Mouse (Mus musculus) midbrain, postnatal 0 days (tissue): ENCODE data around the gene Rnf13. TPM values are rescaled to one million over a fixed set of nuclear protein-coding genes. Genes with fewer than 3 reads are reported as not detected.

Source experiments
- ATAC-seq: fragments of 200-750 bp; cut with Nextera tagmentation; 2 replicates; pipeline ENCODE4 v1.8.0; 2017; ENCODE audit warnings: moderate number of reproducible peaks, mild to moderate bottlenecking, moderate TSS enrichment, moderate library complexity; ENCODE audit not compliant: low FRiP score
- DNase-seq: peaks from one replicate; pipeline ENCODE4 v3.0.0-alpha.2; 2015; ENCODE audit warnings: low spot score
- H3K27ac ChIP-seq: fragments of 300-500 bp; sonication (generic); 2 replicates; pipeline ENCODE4 v1.5.1; 2014; ENCODE audit warnings: low read depth, mild to moderate bottlenecking, low read length, mixed read lengths
- H3K27me3 ChIP-seq: fragments of 300-500 bp; sonication (generic); 2 replicates; pipeline ENCODE4 v1.6.1; 2014; ENCODE audit warnings: low read length, control low read depth, mixed read lengths; ENCODE audit not compliant: insufficient read depth
- H3K36me3 ChIP-seq: fragments of 300-500 bp; sonication (generic); 2 replicates; pipeline ENCODE4 v1.6.1; 2014; ENCODE audit warnings: low read length, control low read depth, mixed read lengths; ENCODE audit not compliant: insufficient read depth
- H3K4me1 ChIP-seq: fragments of 300-500 bp; sonication (generic); 2 replicates; pipeline ENCODE4 v1.6.1; 2014; ENCODE audit warnings: mild to moderate bottlenecking, control low read depth, antibody characterized with exemption, low read length, mixed read lengths; ENCODE audit not compliant: insufficient read depth
- H3K4me2 ChIP-seq: fragments of 300-500 bp; sonication (generic); 2 replicates; pipeline ENCODE4 v1.6.1; 2014; ENCODE audit warnings: low read depth, mild to moderate bottlenecking, low read length, mixed read lengths; ENCODE audit not compliant: poor library complexity, severe bottlenecking
- H3K4me3 ChIP-seq: fragments of 300-500 bp; sonication (generic); 2 replicates; pipeline ENCODE4 v1.5.1; 2014; ENCODE audit warnings: low read depth, mild to moderate bottlenecking, low read length, moderate library complexity
- H3K9ac ChIP-seq: fragments of 300-500 bp; sonication (generic); replicated peaks from 2 replicates; pipeline ENCODE4 v1.6.1; 2014; ENCODE audit warnings: mild to moderate bottlenecking, low read length, moderate library complexity, mixed read lengths; ENCODE audit not compliant: poor library complexity, severe bottlenecking
- H3K9me3 ChIP-seq: fragments of 300-500 bp; sonication (generic); 2 replicates; pipeline ENCODE4 v1.6.1; 2016; ENCODE audit warnings: low read length, control low read depth
- CTCF ChIP-seq: IDR thresholded peaks from 2 replicates; pipeline ENCODE4 v1.5.1; 2016; ENCODE audit warnings: antibody characterized with exemption, mild to moderate bottlenecking
- WGBS: fragments of 180-500 bp; shearing (Covaris S2); extraction: QIAGEN DNeasy Blood & Tissue Kit; methylation state at CpG from one replicate; pipeline ENCODE4 v1.1.7; 2014; 5-methylcytosine and 5-hydroxymethylcytosine counted together
- polyA plus RNA-seq: library from polyadenylated mRNA; unstranded; fragments of >200 nt; fragmentation: Nextera tagmentation; extraction: Ambion mirVana; gene quantifications from 2 replicates; pipeline ENCODE4 v1.2.1, GENCODE M21; 2015
- total RNA-seq: library from RNA; depleted of rRNA; stranded (reverse); fragments of >200 nt; gene quantifications from 2 replicates; pipeline ENCODE4 v1.2.3, GENCODE M21; 2014

Rnf13 gene
- total and polyA plus RNA-seq, 2 experiments from 2014 or later, result 56.2 to 88.2 TPM

GRCm38 (mm10) chr3:57836911-57837310, 101.0 kb downstream of the Rnf13 start:
- no peak for TF ChIP-seq CTCF
- 93% methylated on average over 4 of the region's 4 CpGs for WGBS
- Histone ChIP-seq H3K4me1 (no peaks in the 10 kb centered on the region), H3K4me2 (no peak overlapping the region), H3K27me3 (no peaks in the 10 kb centered on the region), H3K9ac (no peak overlapping the region), H3K9me3 (no peaks in the 10 kb centered on the region), H3K4me3 (no peak overlapping the region), H3K36me3 (peaks cover 2% of the 10 kb centered on the region; the same call in 1 of the 2 replicates), H3K27ac (no peak overlapping the region)
- DNase-seq, result no peak
- ATAC-seq, result no peak

- Histone ChIP-seq H3K4me3 (no peak overlapping the region), H3K36me3 (peaks cover 9% of the 10 kb centered on the region)
- TF ChIP-seq CTCF, result peak; percentile 79
Measured at GRCm38 (mm10) chr3:57843775-57844174, 107.9 kb downstream of the Rnf13 start.

GRCm38 (mm10) chr3:57845786-57846661, 110.2 kb downstream of the Rnf13 start:
- peak overlapping the region; percentile 51 for H3K4me2 ChIP-seq
- DNase-seq (peak; percentile 76), ATAC-seq (no peak)
- H3K4me3 ChIP-seq, result peak overlapping the region; percentile 100
- H3K9ac ChIP-seq, result peak overlapping the region; percentile 100
- no peaks in the 10 kb centered on the region for H3K27me3 ChIP-seq
- peak; percentile 51 for TF ChIP-seq CTCF
- peaks cover 9% of the 10 kb centered on the region for H3K36me3 ChIP-seq
- WGBS, result 3% methylated on average over 11 of the region's 11 CpGs
- H3K27ac ChIP-seq, result peak overlapping the region; percentile 100
- H3K4me1 ChIP-seq, result 0 out of 2 replicates have a peak, but pooled peaks cover 5% of the 10 kb centered on the region
- no peaks in the 10 kb centered on the region for H3K9me3 ChIP-seq

More at GRCm38 (mm10) chr3:57843775-57844174, 107.9 kb downstream of the Rnf13 start:
- DNase-seq (peak; percentile 78), ATAC-seq (no peak)
- Histone ChIP-seq H3K9me3 (no peaks in the 10 kb centered on the region), H3K27ac (no peak overlapping the region), H3K27me3 (no peaks in the 10 kb centered on the region), H3K4me2 (no peak overlapping the region), H3K4me1 (0 out of 2 replicates have a peak, but pooled peaks cover 5% of the 10 kb centered on the region), H3K9ac (no peak overlapping the region)

- 0 out of 2 replicates have a peak, but pooled peaks cover 5% of the 10 kb centered on the region for H3K4me1 ChIP-seq
- H3K27me3 ChIP-seq, result no peaks in the 10 kb centered on the region
- no peaks in the 10 kb centered on the region for H3K9me3 ChIP-seq
- peak overlapping the region; percentile 100 for H3K4me3 ChIP-seq
- H3K27ac ChIP-seq, result peak overlapping the region; percentile 100
- ATAC-seq (no peak), DNase-seq (peak; percentile 73)
- whole genome bisulfite sequencing, result 0% methylated on average over 9 of the region's 9 CpGs
- TF ChIP-seq CTCF, result no peak
- peak overlapping the region; percentile 51 for H3K4me2 ChIP-seq
- peak overlapping the region; percentile 100 for H3K9ac ChIP-seq
- peaks cover 9% of the 10 kb centered on the region for H3K36me3 ChIP-seq
Measured at GRCm38 (mm10) chr3:57846662-57846911, 110.7 kb downstream of the Rnf13 start.

- Histone ChIP-seq H3K27me3 (no peaks in the 10 kb centered on the region), H3K9ac (peak overlapping the region; percentile 100), H3K4me1 (0 out of 2 replicates have a peak, but pooled peaks cover 5% of the 10 kb centered on the region), H3K4me2 (peak overlapping the region; percentile 51), H3K36me3 (peaks cover 8% of the 10 kb centered on the region), H3K27ac (peak overlapping the region; percentile 100), H3K4me3 (peak overlapping the region; percentile 100), H3K9me3 (no peaks in the 10 kb centered on the region)
- DNase-seq (no peak), ATAC-seq (peak; percentile 90)
- TF ChIP-seq CTCF, result no peak
- WGBS, result under 1% methylated on average over 47 of the region's 104 CpGs
Measured at GRCm38 (mm10) chr3:57846912-57847759, 111.3 kb downstream of the Rnf13 start.
